Mouse (Mus musculus): ENCODE data around the gene Cyp46a1. TPM values are rescaled to one million over a fixed set of nuclear protein-coding genes. Genes with fewer than 3 reads are reported as not detected.

Gene Cyp46a1
- polyA plus RNA-seq, 1 experiment from 2014 or later, result 16.7 TPM

Other genes with a start within 250 kb of the Cyp46a1 start
- gene Setd3, start 155.1 kb upstream of the Cyp46a1 start, polyA plus RNA-seq (2015; fragmentation: Nextera tagmentation; extraction: Ambion mirVana), result 93.6 and 96.6 TPM in 2 replicates
- 4.4 and 4.7 TPM in 2 replicates for gene Ccnk, start 154.8 kb upstream of the Cyp46a1 start, polyA plus RNA-seq (2015; fragmentation: Nextera tagmentation; extraction: Ambion mirVana)
- gene Ccdc85c, start 59.0 kb upstream of the Cyp46a1 start, polyA plus RNA-seq (2015; fragmentation: Nextera tagmentation; extraction: Ambion mirVana), result 19.5 and 21.5 TPM in 2 replicates
- 2.0 and 2.9 TPM in 2 replicates for gene Hhipl1, start 28.1 kb upstream of the Cyp46a1 start, polyA plus RNA-seq (2015; fragmentation: Nextera tagmentation; extraction: Ambion mirVana)
- 65.7 and 66.7 TPM in 2 replicates for gene Eml1, start 36.6 kb downstream of the Cyp46a1 start, polyA plus RNA-seq (2015; fragmentation: Nextera tagmentation; extraction: Ambion mirVana)
- 200 and 204 TPM in 2 replicates for gene Evl, start 220.3 kb downstream of the Cyp46a1 start, polyA plus RNA-seq (2015; fragmentation: Nextera tagmentation; extraction: Ambion mirVana)